Mouse (Mus musculus) stomach, postnatal 0 days (tissue): Measurements from ENCODE around the gene Arf5.

Source experiments
- CTCF ChIP-seq: IDR thresholded peaks from 2 replicates; pipeline ENCODE4 v1.5.1; 2016; ENCODE audit warnings: antibody characterized with exemption, low read depth, mild to moderate bottlenecking, moderate library complexity
- EP300 ChIP-seq: optimal IDR thresholded peaks from 2 replicates; pipeline ENCODE3; 2016; ENCODE audit warnings: antibody characterized with exemption

- TF ChIP-seq CTCF, result no peak
- no peak for TF ChIP-seq EP300
These were observed 24.6 kb downstream of the Arf5 start for GRCm38 (mm10) chr6:28447937-28448336.
